Mouse (Mus musculus) embryonic facial prominence, embryonic 13.5 days (tissue): ENCODE measurements around the gene D430041D05Rik. TPM values are rescaled to one million over a fixed set of nuclear protein-coding genes. Genes with fewer than 3 reads are reported as not detected.

Experiments used
- ATAC-seq: fragments of 200-750 bp; cut with Nextera tagmentation; 2 replicates; pipeline ENCODE4 v1.8.0; 2017; ENCODE audit warnings: low read depth; ENCODE audit not compliant: insufficient number of reproducible peaks, insufficient read depth, low FRiP score, low TSS enrichment
- H3K27ac ChIP-seq: fragments of 300-500 bp; sonication (generic); 2 replicates; pipeline ENCODE4 v1.5.1; 2015; ENCODE audit warnings: moderate library complexity, mild to moderate bottlenecking, inconsistent platforms
- H3K27me3 ChIP-seq: fragments of 300-500 bp; sonication (generic); 2 replicates; pipeline ENCODE4 v1.6.1; 2015; ENCODE audit warnings: mild to moderate bottlenecking, inconsistent platforms
- H3K36me3 ChIP-seq: fragments of 300-500 bp; sonication (generic); 2 replicates; pipeline ENCODE4 v1.6.1; 2015; ENCODE audit warnings: mild to moderate bottlenecking, inconsistent platforms
- H3K4me1 ChIP-seq: fragments of 300-500 bp; sonication (generic); 2 replicates; pipeline ENCODE4 v1.6.1; 2015; ENCODE audit warnings: inconsistent platforms
- H3K4me2 ChIP-seq: fragments of 300-500 bp; sonication (generic); 2 replicates; pipeline ENCODE4 v1.6.1; 2015; ENCODE audit warnings: moderate library complexity, mild to moderate bottlenecking, inconsistent platforms
- H3K4me3 ChIP-seq: fragments of 300-500 bp; sonication (generic); 2 replicates; pipeline ENCODE4 v1.5.1; 2015; ENCODE audit warnings: mild to moderate bottlenecking, inconsistent platforms
- H3K9ac ChIP-seq: fragments of 300-500 bp; sonication (generic); 2 replicates; pipeline ENCODE4 v1.6.1; 2015; ENCODE audit warnings: mild to moderate bottlenecking, inconsistent platforms
- H3K9me3 ChIP-seq: fragments of 300-500 bp; sonication (generic); 2 replicates; pipeline ENCODE4 v1.6.1; 2016; ENCODE audit warnings: inconsistent platforms
- WGBS: fragments of 180-500 bp; shearing (Covaris S2); methylation state at CpG from one replicate; pipeline ENCODE4 v1.1.7; 2015; ENCODE audit warnings: mixed read lengths; 5-methylcytosine and 5-hydroxymethylcytosine counted together
- polyA plus RNA-seq: library from polyadenylated mRNA; unstranded; fragments of >200 nt; fragmentation: Nextera tagmentation; extraction: Ambion mirVana; gene quantifications from 2 replicates; pipeline ENCODE4 v1.2.1, GENCODE M21; 2015

The D430041D05Rik gene
- polyA plus RNA-seq, 1 experiment from 2014 or later = 0.80 TPM

GRCm38 (mm10) chr2:104209408-104209807 is 201.4 kb downstream of the D430041D05Rik start:
- WGBS = 73% methylated on average over 2 of the region's 2 CpGs
- Histone ChIP-seq H3K4me2 (no peak overlapping the region), H3K4me3 (no peak overlapping the region), H3K9ac (no peak overlapping the region), H3K27ac (no peak overlapping the region), H3K27me3 (no peaks in the 10 kb centered on the region), H3K4me1 (peaks cover 7% of the 10 kb centered on the region; the same call in 1 of the 2 replicates), H3K36me3 (no peaks in the 10 kb centered on the region), H3K9me3 (no peaks in the 10 kb centered on the region)
- ATAC-seq = no peak

DNA sequence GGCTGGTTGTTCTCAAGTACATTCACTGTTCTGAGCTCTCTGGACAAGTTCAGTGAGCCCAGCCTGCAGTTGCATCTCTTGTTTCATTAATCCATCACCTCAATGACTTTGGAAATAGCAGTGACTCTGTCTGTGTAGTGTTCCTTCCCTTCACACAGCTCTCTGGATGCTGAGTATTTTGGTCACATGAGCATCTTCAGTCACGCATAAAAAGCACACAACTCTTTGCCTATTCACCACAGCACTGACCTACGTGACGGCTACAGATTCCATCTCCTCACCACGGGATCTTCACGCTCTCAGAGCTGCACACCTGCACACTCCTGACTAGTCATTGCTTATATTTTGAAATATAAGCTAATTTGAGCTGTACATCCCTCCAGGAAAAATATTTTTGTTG is 202.4 kb downstream of the D430041D05Rik start:
- Histone ChIP-seq H3K27ac (no peak overlapping the region), H3K36me3 (no peaks in the 10 kb centered on the region), H3K4me2 (no peak overlapping the region), H3K27me3 (no peaks in the 10 kb centered on the region), H3K9me3 (no peaks in the 10 kb centered on the region), H3K4me1 (peaks cover 7% of the 10 kb centered on the region; the same call in 1 of the 2 replicates), H3K4me3 (no peak overlapping the region), H3K9ac (no peak overlapping the region)
- WGBS = 76% methylated on average over 5 of the region's 5 CpGs
- no peak for ATAC-seq

DNA sequence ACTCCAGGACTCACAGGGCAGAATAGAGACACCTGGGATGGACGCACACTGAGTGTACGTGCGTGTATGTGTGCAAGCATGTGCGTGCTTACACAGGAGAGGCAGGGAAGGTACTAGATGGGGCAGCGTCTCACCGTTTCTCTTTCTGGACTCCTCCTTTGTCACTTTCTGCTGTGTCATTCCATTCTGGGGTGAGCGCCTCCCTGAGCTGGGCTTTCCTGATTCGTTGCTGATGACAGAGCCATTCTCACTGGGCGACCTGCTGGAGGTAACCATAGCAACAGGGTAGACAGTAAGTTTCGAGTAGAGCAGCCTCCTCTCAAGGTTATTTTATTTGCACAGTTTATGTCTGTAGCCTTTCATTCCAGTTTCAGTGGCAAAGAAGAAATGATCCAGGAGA is 202.9 kb downstream of the D430041D05Rik start:
- Histone ChIP-seq H3K27me3 (no peaks in the 10 kb centered on the region), H3K4me2 (no peak overlapping the region), H3K36me3 (no peaks in the 10 kb centered on the region), H3K9ac (no peak overlapping the region), H3K4me1 (peaks cover 7% of the 10 kb centered on the region; the same call in 1 of the 2 replicates), H3K9me3 (no peaks in the 10 kb centered on the region), H3K27ac (no peak overlapping the region), H3K4me3 (no peak overlapping the region)
- 31% methylated on average over 10 of the region's 10 CpGs for WGBS
- 0 out of 2 replicates have a peak, but pooled peaks have one; percentile 52 for ATAC-seq

DNA sequence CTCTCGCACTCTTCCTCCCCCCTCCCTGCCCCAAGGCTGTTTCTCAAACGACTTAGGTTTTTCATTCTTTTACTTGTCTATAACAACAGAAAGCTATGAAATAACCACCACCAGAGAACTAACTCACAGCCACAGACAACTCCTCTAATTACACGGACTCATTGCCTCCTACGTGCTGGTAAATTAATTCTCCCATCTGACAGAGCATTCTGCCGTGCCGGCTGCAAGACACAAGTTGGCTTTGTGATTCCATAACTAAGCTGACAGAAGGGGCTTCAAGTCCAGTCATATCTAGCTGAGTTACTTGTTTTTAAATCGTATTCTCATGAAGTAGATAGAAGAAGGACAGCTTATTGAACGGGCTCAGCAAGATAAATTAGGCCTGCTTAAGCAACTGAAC is 205.2 kb downstream of the D430041D05Rik start:
- no peak overlapping the region for H3K9ac ChIP-seq
- H3K4me3 ChIP-seq = no peak overlapping the region
- no peak overlapping the region for H3K27ac ChIP-seq
- peaks cover 7% of the 10 kb centered on the region; the same call in 1 of the 2 replicates for H3K4me1 ChIP-seq
- H3K4me2 ChIP-seq = no peak overlapping the region
- H3K27me3 ChIP-seq = no peaks in the 10 kb centered on the region
- no peaks in the 10 kb centered on the region for H3K9me3 ChIP-seq
- no peak for ATAC-seq
- H3K36me3 ChIP-seq = no peaks in the 10 kb centered on the region
- 48% methylated on average over 8 of the region's 8 CpGs for whole genome bisulfite sequencing

DNA sequence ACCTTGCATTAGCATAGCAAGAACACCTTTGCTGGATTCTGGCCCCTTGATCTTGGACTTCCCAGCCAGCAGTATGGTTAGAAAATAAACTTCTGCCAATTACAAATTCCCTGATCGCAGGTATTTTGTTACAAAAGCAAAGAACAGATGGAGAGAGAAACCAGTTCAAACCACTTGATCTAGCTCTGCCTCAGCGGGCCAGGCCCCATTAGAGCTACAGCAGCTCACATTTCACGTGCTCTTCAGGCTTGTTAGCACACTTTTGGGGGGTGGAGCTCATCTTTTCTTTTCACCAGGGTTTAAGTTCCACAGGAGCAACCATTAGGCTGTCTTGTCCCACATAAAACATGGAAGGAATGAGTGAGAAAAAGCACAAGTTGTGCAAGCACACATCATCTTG is 210.6 kb downstream of the D430041D05Rik start:
- no peak overlapping the region for H3K9ac ChIP-seq
- no peak for ATAC-seq
- 18% methylated on average over 3 of the region's 3 CpGs for WGBS
- no peak overlapping the region for H3K4me2 ChIP-seq
- no peaks in the 10 kb centered on the region for H3K36me3 ChIP-seq
- no peaks in the 10 kb centered on the region for H3K9me3 ChIP-seq
- no peak overlapping the region for H3K27ac ChIP-seq
- peaks cover 3% of the 10 kb centered on the region; the same call in 1 of the 2 replicates for H3K4me1 ChIP-seq
- H3K27me3 ChIP-seq = no peaks in the 10 kb centered on the region
- no peak overlapping the region for H3K4me3 ChIP-seq

DNA sequence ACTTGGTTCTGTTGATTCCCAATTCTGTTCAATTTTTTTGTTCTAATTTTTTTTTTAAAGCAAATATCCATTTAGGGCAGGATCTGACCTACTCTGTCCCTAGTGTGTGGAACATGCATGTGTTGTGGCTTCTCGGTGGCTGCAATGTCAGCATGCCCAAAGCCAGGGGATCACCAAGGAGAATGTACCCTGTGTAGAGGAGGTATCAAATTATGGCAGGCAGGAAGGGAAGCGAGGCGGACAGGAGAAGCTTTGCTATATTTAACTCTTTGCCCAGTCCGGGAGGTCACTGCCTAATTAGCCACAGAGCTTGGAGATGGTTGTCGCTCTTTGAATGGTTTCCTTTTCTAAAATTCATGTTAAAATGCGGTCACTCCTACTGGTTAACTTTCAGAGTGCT is 212.6 kb downstream of the D430041D05Rik start:
- Histone ChIP-seq H3K27me3 (no peaks in the 10 kb centered on the region), H3K4me1 (peaks cover 3% of the 10 kb centered on the region; the same call in 1 of the 2 replicates), H3K9me3 (no peaks in the 10 kb centered on the region), H3K36me3 (no peaks in the 10 kb centered on the region), H3K27ac (no peak overlapping the region), H3K4me2 (no peak overlapping the region), H3K4me3 (no peak overlapping the region), H3K9ac (no peak overlapping the region)
- ATAC-seq = no peak
- WGBS = 40% methylated on average over 6 of the region's 6 CpGs

DNA sequence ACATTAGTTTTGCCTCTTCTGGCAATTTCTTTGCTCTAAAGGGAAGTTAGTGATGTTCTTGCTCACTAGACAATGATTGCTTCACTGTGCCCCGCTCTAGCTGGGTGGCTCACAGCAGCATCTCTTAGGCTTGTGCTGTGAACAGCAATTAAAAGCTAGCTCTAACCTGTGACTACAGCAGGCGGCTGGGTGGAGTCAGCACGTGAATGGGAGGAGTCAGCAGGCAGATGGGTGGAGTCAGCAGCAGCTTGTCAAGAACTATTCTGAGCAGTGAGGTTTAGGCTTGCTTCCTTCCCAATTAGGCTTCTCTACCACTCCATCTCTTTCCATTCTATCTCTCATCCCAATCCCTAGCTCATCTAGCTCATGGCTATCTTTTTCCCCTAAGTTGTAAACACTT is 213.5 kb downstream of the D430041D05Rik start:
- H3K36me3 ChIP-seq = no peaks in the 10 kb centered on the region
- 44% methylated on average over 3 of the region's 3 CpGs for WGBS
- ATAC-seq = no peak

GRCm38 (mm10) chr2:104192401-104193141 is 218.2 kb downstream of the D430041D05Rik start:
- Histone ChIP-seq H3K4me2 (no peak overlapping the region), H3K4me3 (no peak overlapping the region), H3K27ac (no peak overlapping the region), H3K4me1 (no peaks in the 10 kb centered on the region), H3K9me3 (no peaks in the 10 kb centered on the region), H3K27me3 (no peaks in the 10 kb centered on the region), H3K9ac (no peak overlapping the region), H3K36me3 (no peaks in the 10 kb centered on the region)
- no peak for ATAC-seq
- 89% methylated on average over 18 of the region's 18 CpGs for WGBS

More for the DNA sequence above, 213.5 kb downstream of the D430041D05Rik start:
- Histone ChIP-seq H3K4me3 (no peak overlapping the region), H3K27me3 (no peaks in the 10 kb centered on the region), H3K4me2 (no peak overlapping the region), H3K9ac (no peak overlapping the region), H3K9me3 (no peaks in the 10 kb centered on the region), H3K27ac (no peak overlapping the region), H3K4me1 (peaks cover 3% of the 10 kb centered on the region; the same call in 1 of the 2 replicates)

DNA sequence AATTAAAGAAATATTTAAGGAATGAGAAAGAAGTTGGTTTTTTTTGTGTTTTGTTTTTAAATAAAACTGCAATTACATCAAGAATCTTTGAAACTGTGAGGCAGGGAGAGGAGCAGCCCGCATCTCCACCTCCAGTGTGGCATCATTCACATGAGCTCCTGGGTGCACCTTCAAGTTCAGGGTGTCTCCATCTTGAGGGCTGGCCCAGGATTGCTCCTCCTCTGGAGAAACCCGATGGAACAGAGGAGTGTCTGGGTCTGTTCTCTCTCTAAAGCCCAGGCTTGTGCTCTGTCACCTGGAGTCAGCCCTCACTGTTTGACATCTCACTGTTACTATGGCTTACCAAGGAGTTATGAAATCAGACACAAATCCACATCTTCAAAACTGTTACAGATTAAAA is 219.1 kb downstream of the D430041D05Rik start:
- Histone ChIP-seq H3K36me3 (no peaks in the 10 kb centered on the region), H3K4me2 (no peak overlapping the region), H3K27me3 (no peaks in the 10 kb centered on the region), H3K27ac (no peak overlapping the region), H3K9ac (no peak overlapping the region), H3K4me3 (no peak overlapping the region), H3K9me3 (no peaks in the 10 kb centered on the region), H3K4me1 (no peaks in the 10 kb centered on the region)
- 56% methylated on average over 2 of the region's 2 CpGs for WGBS
- no peak for ATAC-seq

DNA sequence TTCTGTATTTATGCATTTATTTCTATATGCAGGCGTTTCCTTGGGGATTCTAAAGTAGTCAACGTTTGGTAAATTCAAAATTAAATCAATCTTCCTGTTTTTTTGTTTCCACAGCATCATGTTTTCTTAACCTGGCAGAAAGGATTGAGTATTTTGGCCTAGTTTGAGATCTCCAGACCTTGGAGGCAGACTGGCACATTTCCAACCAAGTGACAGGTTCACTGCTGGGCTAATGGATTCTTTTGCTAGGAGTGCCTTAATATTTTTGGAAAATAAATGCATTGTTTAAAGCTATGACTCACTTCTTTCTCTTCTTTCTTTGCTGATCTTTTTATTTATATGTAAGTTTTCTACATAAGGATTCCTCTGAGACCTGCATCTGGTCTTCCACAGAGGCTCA is 222.0 kb downstream of the D430041D05Rik start:
- no peaks in the 10 kb centered on the region for H3K27me3 ChIP-seq
- H3K9ac ChIP-seq = no peak overlapping the region
- no peak for ATAC-seq
- H3K9me3 ChIP-seq = no peaks in the 10 kb centered on the region
- no peak overlapping the region for H3K27ac ChIP-seq
- H3K4me1 ChIP-seq = no peaks in the 10 kb centered on the region
- no peak overlapping the region for H3K4me3 ChIP-seq
- WGBS = 74% methylated on average over 2 of the region's 2 CpGs
- H3K4me2 ChIP-seq = no peak overlapping the region
- H3K36me3 ChIP-seq = no peaks in the 10 kb centered on the region

DNA sequence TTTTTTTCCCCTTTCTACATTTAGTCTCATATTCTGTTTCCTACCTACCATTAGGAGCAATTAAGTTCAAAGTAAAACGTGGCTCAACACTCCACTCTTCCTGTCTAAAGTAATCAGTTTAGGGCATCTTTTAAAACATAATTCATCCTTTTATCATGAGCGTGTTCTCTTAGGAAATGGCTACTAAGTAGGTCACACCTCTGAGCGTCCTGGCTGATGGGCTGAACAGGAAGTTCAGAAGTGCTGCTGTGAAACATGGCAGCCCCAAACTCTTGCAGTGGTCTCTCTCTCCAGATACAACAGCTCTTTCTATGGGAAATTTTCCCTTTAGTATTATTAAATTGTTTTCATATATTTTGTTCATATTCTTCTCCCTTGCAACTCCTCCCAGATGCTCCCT is 223.7 kb downstream of the D430041D05Rik start:
- Histone ChIP-seq H3K27ac (no peak overlapping the region), H3K9ac (no peak overlapping the region), H3K4me2 (no peak overlapping the region), H3K4me3 (no peak overlapping the region), H3K36me3 (no peaks in the 10 kb centered on the region), H3K4me1 (no peaks in the 10 kb centered on the region), H3K9me3 (no peaks in the 10 kb centered on the region), H3K27me3 (no peaks in the 10 kb centered on the region)
- ATAC-seq = no peak
- 53% methylated on average over 3 of the region's 3 CpGs for WGBS

DNA sequence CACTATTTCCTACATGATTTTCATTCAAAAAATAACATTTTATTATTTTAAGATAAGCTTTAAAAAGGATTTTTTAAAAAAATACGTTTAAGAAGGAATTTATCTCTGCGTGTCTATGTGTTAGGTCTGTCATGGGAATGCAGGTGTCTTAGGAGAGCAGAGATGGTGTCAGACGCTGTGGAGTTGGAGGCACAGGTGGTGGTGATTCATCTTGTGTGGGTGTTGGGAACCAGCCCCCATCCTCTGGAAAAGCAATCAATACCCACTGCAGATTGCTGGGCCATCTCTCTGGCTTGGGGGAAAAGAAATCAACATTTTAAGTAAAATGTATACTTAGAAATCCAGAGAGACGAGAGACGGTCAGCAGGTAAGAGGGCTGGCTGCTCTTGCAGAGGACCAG is 225.2 kb downstream of the D430041D05Rik start:
- Histone ChIP-seq H3K4me2 (no peak overlapping the region), H3K9me3 (no peaks in the 10 kb centered on the region), H3K27me3 (no peaks in the 10 kb centered on the region), H3K27ac (no peak overlapping the region), H3K9ac (no peak overlapping the region), H3K4me1 (no peaks in the 10 kb centered on the region), H3K4me3 (no peak overlapping the region), H3K36me3 (no peaks in the 10 kb centered on the region)
- WGBS = 89% methylated on average over 5 of the region's 5 CpGs
- no peak for ATAC-seq
